Mouse (Mus musculus): ENCODE data around the gene Fbxl5.

Fbxl5 gene

GRCm38 (mm10) chr5:43781977-43782930, 39.2 kb downstream of the Fbxl5 start:
- peak; percentile 83 for DNase-seq (ENCODE audit: low read depth, low spot score)

DNA sequence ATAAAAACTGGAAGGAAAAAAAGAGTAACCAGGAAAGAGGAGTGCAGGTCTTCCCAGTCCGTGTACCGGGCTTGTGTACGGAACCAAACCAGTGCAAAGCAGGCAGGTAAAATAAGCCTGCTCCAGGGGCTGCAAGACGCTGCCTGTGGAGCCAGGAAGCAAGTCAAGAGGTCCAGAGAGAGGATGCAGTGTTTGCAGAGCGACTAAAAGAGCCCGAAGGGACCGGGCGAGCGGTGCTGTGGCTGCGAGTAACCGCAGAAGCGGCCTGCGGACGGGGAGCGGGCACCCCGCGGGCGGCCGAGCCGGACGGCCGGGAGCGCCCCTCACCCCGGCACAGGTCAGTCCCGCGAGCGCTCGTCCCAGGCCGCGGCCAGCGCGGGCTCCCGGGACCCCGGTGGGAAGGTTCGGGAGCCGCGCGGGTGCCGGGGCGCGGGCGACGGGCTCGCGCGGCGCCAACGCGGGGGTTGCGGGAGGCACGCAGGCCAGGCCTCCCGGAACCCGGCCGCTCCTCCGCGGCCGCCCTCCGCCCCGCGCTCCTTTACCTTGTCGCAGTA, 39.9 kb downstream of the Fbxl5 start:
- DNase-seq (ENCODE audit: low read depth, low spot score) = peak; percentile 72

DNA sequence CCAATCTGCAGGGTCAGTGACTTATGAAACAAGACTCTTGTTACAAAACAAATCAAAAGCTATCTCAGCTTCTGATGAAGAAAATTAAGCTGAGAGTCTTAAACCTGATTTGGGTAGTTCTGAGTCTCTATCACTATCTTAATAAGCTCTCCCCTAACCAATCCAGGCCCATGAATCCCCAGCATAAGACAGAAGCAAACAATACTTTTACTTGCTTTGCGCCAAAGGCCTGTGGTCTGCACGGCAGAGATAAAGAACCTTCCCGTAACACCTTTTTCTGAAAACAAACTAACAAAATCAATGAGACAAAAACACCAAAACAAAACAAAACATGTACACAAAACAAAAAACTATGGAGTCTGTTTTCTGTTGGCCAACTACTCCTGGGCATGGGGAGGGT, 42.9 kb downstream of the Fbxl5 start:
- no peak for DNase-seq (ENCODE audit: low read depth, low spot score)

DNA sequence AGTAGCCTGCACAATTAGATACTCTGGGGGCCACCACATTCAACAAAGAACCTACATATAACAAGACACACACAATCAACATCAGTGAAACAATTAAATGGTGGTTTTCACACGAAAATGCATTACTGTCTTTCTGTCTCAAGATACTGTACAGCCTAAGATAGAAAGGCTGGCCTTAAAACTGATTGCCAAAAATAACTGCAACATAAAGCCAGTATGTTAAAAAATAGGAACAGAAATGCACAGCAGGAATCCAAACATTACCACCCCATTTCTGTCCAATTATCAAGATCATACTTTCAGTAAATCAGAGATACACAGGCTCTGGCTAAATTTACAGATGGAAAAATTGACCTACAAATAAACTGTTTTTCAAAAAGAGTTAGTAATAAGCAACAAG, 44.4 kb downstream of the Fbxl5 start:
- DNase-seq (ENCODE audit: low read depth, low spot score) = no peak

- DNase-seq (ENCODE audit: low read depth, low spot score) = no peak
Measured at GRCm38 (mm10) chr5:43776407-43776806, 45.0 kb downstream of the Fbxl5 start.

GRCm38 (mm10) chr5:43771555-43771954, 49.9 kb downstream of the Fbxl5 start:
- DNase-seq (ENCODE audit: low read depth, low spot score) = no peak

GRCm38 (mm10) chr5:43770618-43771354, 50.7 kb downstream of the Fbxl5 start:
- DNase-seq (ENCODE audit: low read depth, low spot score) = no peak

DNA sequence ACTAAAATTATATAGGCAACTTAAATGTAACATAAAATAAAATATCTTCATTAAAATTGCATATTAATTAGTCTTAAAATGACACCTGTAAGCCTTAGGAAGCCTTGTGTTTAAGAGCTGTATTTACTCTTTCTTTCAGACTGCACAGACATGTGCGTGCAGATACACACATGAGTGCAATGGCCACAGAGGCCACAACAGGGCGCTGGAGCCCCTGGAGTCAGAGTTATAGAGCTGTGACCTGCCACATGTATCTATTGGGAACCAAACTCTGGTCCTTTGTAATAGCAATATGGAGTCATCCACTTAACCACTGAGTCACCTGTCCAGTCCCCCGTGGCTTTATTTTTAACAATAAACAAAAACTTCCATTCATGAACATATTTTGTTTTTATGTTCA, 72.3 kb downstream of the Fbxl5 start:
- DNase-seq (ENCODE audit: low read depth, low spot score) = peak; percentile 56

DNA sequence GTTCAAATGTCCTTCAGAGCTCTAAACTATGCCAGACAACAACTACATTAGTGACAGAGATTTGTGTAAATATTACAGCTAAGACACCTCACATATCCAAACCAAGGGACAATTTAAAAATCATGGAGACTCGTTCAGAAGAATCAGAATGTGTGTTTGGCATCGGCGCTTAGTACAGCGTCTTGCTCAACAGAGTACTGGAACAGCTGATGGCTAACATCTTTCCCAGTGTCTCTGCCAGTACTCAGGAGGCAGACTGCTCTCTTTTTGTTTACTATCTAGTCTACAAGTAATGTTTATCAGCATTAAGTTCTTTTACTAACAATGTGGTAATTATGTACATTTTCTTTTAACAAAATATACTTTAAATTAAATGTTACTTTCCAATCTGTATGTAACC, 73.4 kb downstream of the Fbxl5 start:
- DNase-seq (ENCODE audit: low read depth, low spot score) = no peak

DNA sequence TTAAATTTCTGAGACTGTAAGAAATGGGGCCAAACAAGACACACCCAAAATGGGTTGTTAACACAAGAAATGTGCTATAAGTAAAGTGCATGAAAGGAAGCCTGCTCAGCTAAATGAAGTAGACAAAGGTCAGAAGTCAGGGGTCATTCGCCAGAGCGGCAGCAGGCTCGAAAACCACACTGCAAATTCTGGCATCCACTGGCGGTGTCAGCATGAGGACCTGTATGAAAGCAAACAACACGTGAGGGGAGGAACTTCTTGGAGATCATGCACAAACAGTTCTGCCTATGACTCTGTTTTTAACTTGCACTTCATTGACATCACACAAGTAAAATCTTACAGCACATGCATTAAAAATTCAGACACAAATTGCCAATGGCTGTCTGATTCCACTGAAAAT, 76.3 kb downstream of the Fbxl5 start:
- peak; percentile 16 for DNase-seq (ENCODE audit: low read depth, low spot score)

DNA sequence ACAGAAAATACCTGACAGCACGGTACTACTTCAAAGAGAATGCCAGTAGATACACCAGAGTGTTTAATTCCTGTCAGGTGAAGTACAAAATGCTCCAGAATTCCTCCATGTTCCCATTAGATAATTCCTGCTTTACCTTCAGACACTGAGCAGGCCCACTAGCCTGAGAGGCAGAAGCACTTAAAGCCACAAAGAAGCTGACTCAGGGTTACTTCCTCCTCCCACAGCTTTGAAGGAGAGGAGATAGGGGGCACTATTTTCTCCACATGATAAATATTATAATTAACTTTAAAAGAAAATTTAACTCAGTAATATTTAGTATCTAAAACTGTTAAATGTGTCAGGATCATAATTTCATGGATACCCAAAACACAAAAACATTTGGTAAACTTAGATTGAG, 77.3 kb downstream of the Fbxl5 start:
- no peak for DNase-seq (ENCODE audit: low read depth, low spot score)

GRCm38 (mm10) chr5:43732381-43732780, 89.1 kb downstream of the Fbxl5 start:
- no peak for DNase-seq (ENCODE audit: low read depth, low spot score)

- no peak for DNase-seq (ENCODE audit: low read depth, low spot score)
Measured at GRCm38 (mm10) chr5:43728375-43729165, 92.9 kb downstream of the Fbxl5 start.

GRCm38 (mm10) chr5:43723830-43724229, 97.6 kb downstream of the Fbxl5 start:
- DNase-seq (ENCODE audit: low read depth, low spot score) = no peak

DNA sequence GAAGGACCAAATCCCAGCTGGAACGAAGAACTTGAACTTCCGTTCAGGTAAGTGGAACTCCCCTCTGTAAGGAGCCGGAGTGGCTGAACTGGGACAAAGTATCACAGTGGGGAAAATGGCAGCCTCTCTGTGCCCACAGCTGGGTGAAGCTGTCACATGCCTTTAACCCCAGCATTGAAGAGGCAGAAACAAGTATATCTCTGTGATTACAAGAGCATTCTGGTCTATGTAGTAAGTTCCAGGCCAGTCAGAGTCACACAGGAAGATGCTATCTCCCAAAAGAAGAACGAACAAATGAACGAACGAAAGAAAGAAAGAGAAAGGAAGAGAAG, 99.0 kb downstream of the Fbxl5 start:
- DNase-seq (ENCODE audit: low read depth, low spot score) = no peak

- no peak for DNase-seq (ENCODE audit: low read depth, low spot score)
Measured at GRCm38 (mm10) chr5:43721538-43722451, 99.6 kb downstream of the Fbxl5 start.

DNA sequence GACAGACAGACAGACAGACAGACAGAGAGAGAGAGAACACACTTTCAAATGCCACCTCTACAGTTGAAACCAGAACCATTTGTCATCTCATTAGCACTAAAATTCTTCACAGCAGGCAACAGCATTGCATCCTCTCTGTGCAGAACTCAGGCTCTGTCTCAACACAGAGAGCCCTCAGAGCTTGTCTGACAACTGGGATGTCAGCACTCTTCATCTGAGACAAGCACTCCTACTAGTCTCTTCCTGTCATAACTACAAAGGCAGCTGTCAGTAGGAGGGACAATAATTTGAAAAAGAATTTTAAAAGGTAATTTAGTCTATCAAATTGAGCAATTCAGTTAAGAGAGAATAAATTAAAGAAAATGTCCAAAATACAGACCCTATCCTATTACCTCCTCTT, 122.2 kb downstream of the Fbxl5 start:
- DNase-seq (ENCODE audit: low read depth, low spot score) = no peak

GRCm38 (mm10) chr5:43697133-43697532, 124.3 kb downstream of the Fbxl5 start:
- no peak for DNase-seq (ENCODE audit: low read depth, low spot score)
